Mouse (Mus musculus): ENCODE measurements at regions not wholly inside any gene's neighbourhood (a gene's known extent, or its start where the extent isn't known, plus 50 kb on each side); places are given as distances from the start of the nearest gene placed in this dataset.

DNA sequence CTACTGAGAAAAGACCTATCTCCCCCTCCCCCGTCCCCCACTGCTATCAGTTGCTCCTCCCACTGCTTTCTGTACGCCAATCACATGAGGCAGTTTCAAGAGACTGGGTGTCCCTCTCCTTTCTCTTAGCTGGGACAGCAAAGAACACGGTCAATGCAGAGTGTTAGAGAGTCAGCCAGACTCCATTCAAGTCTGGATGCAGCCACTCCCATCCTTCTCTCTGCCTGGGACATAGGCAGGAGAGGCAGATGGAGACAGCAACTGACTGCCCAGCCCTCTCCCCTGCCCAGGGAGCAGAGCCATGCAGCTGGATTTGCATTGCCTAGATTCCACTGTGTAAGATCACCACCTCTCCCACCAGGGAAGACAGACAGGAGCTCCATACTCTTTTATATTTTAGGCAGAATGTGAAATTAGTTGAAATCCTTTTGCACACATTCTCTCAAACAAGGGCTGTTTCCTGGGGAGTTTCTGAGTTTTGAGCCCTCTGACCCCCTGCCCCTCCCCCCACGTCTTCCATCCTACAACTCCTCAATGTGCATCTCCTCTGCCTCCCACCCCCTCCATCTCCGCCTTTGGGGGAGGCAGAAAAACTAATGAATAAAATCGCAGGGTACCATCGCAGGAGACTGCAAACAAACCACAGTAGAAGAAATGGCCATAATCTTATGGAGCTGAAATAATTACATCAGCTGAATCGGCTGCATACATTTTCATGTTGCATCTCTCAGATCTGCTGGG, 180.3 kb upstream of the Plekha5 start:
- no peak for TF ChIP-seq CTCF (IDR thresholded peaks at IDR 0.05)
- TF ChIP-seq EP300 (IDR thresholded peaks at IDR 0.05), result no peak

Measured in lung, postnatal 0 days (tissue).